Comparison of ENCODE assay signal across 11 mouse cellular contexts in the genomic region with DNA sequence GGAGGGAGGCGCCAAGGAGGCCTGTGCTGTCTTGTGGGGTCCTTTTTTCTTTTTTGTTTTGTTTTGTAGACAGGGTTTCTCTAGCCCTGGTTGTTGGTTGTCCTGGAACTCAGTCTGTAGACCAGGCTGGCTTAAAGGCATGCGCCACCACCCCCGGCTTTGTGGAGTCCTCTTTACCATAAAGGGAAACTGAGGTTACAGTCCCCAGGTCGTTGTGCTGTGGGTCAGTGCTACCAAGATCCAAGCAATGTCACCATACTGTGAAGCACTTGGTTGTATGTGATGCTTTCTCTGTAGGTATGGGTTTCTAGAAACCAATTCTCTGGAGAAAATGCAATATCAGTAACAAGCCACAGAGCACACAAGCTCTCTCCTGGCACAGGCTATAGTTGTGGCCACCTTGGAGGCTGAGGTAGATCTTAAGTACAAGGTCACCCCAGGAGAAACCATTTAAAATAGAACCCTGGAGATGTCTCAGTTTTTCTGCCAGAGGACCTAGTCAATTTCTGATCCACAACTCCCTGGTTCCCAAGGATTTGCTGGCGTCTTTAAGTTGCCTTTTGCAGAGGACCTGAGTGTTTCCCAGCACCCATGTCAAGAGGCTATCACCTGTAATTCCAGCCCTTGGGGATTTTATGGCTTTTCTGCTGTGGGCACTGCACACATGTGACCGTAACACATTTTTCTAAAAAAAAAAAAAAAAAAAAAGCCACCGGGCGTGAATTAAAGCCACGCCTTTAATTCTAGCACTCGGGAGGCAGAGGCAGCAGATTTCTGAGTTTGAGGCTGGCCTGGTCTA. TPM values are rescaled to one million over a fixed set of nuclear protein-coding genes. Genes with fewer than 3 reads are reported as not detected.
DNase-seq lines count a peak whose midpoint lies in the region; ATAC-seq and TF ChIP-seq lines count a peak whose summit lies in the region.
"Had no signal": no experiment of that assay in that cellular context is flagged by ENCODE, and none has a peak within 500 bp of the region (broad histone marks: within the 10 kb centered on the region; RNA-seq: fewer than 3 reads in every experiment).

No protein-coding gene starts in this region.

- TF ChIP-seq CTCF in cerebellum, adult 2 months (IDR thresholded peaks at IDR 0.05; ENCODE audit: borderline replicate concordance, insufficient read depth, low read depth, low read length): no peak
- TF ChIP-seq CTCF in embryonic fibroblast, embryonic 13.5 days (IDR thresholded peaks at IDR 0.05; ENCODE audit: borderline replicate concordance, insufficient read depth, low read length): no peak

- peak; percentile 18 for DNase-seq in cerebellum, adult 11-12 months
- no peak for DNase-seq in cerebellum, adult 2 months
- DNase-seq in splenic B cell, adult 2 months (ENCODE audit: low read depth, low spot score): peak; percentile 57
- no peak for DNase-seq in frontal cortex, adult 2 months (ENCODE audit: extremely low spot score in 1 of 2, low spot score in 1 of 2)
- DNase-seq: adrenal gland, adult 2 months; heart, adult 11 months had no signal

- no peaks in the 10 kb centered on the region for H3K9me3 ChIP-seq in megakaryocyte, embryonic 14.5 days
- H3K9me3 ChIP-seq: neural tube, embryonic 12.5 days had no signal

- H3K4me3 ChIP-seq in cerebellum, adult 2 months (replicated peaks; ENCODE audit: insufficient read depth, low read depth, low read length): no peak overlapping the region
- peak overlapping the region; percentile 44 for H3K4me3 ChIP-seq in megakaryocyte, embryonic 14.5 days (replicated peaks)
- peak overlapping the region; percentile 76 for H3K4me3 ChIP-seq in embryonic fibroblast, embryonic 13.5 days (ENCODE audit: insufficient read depth, low read length)
- H3K4me3 ChIP-seq: neural tube, embryonic 12.5 days had no signal

- WGBS in cerebellum, adult 2 months: 49% methylated on average over 10 of the region's 10 CpGs

- peaks cover 25% of the 10 kb centered on the region for H3K36me3 ChIP-seq in megakaryocyte, embryonic 14.5 days (replicated peaks; ENCODE audit: low read length)
- H3K36me3 ChIP-seq in splenic B cell, adult 2 months (ENCODE audit: control insufficient read depth, insufficient read depth, low read length, poor library complexity, severe bottlenecking): peaks cover 12% of the 10 kb centered on the region

- H3K27ac ChIP-seq in cerebellum, adult 2 months (ENCODE audit: insufficient read depth, low read length): no peak overlapping the region
- peak overlapping the region; percentile 12; the same call in 1 of the 2 replicates for H3K27ac ChIP-seq in embryonic fibroblast, embryonic 13.5 days (ENCODE audit: insufficient read depth, low read length)
- H3K27ac ChIP-seq: neural tube, embryonic 12.5 days had no signal

- ATAC-seq in megakaryocyte, adult 5-6 weeks (ENCODE audit: poor library complexity, severe bottlenecking): no peak
- ATAC-seq in monocyte, adult 5-6 weeks (replicated peaks; ENCODE audit: insufficient number of reproducible peaks, low FRiP score, low TSS enrichment, poor library complexity, severe bottlenecking): no peak

- peaks cover 17% of the 10 kb centered on the region for H3K4me1 ChIP-seq in cerebellum, adult 2 months (ENCODE audit: control insufficient read depth, insufficient read depth, low read length)
- H3K4me1 ChIP-seq in megakaryocyte, embryonic 14.5 days: peaks cover 89% of the 10 kb centered on the region
- H3K4me1 ChIP-seq in embryonic fibroblast, embryonic 13.5 days (ENCODE audit: control insufficient read depth, insufficient read depth, low read length): peaks cover 9% of the 10 kb centered on the region; the same call in 1 of the 2 replicates

- no peaks in the 10 kb centered on the region for H3K27me3 ChIP-seq in cerebellum, adult 2 months (ENCODE audit: control insufficient read depth, insufficient read depth, low read length)
- no peaks in the 10 kb centered on the region for H3K27me3 ChIP-seq in megakaryocyte, embryonic 14.5 days (replicated peaks)
- no peaks in the 10 kb centered on the region for H3K27me3 ChIP-seq in splenic B cell, adult 2 months (ENCODE audit: control insufficient read depth, insufficient read depth, low read length, poor library complexity, severe bottlenecking)
- H3K27me3 ChIP-seq: neural tube, embryonic 12.5 days had no signal

- TF ChIP-seq POLR2A in cerebellum, adult 2 months (IDR thresholded peaks at IDR 0.05; ENCODE audit: borderline replicate concordance, insufficient read depth, low read length): no peak
- no peak; the same call in none of the 2 replicates for TF ChIP-seq POLR2A in embryonic fibroblast, embryonic 13.5 days (IDR thresholded peaks at IDR 0.05; ENCODE audit: low read depth, low read length)

RNA-seq across cellular contexts. Expression of a gene that starts 3.4 kb away (rescaled TPM):
- 32.8 and 36.7 TPM in 2 replicates for polyA plus RNA-seq in cerebellum, adult 2 months (2012; rRNA removed)
- polyA plus RNA-seq in megakaryocyte, embryonic 14.5 days (2012; ENCODE audit: insufficient read depth, low replicate concordance): 8.5 and 10.1 TPM in 2 replicates
- total RNA-seq in megakaryocyte, adult 5-6 weeks (2015): 3.2 and 5.5 TPM in 2 replicates
- total RNA-seq in megakaryocyte, adult 5-6 weeks (2017): 7.2 and 10.6 TPM in 2 replicates
- 15.3 and 18.5 TPM in 2 replicates for polyA plus RNA-seq in embryonic fibroblast, embryonic 13.5 days (2011; ENCODE audit: insufficient read length, low read depth, missing spikeins)
- polyA plus RNA-seq in frontal cortex, adult 2 months (2012; rRNA removed): 21.5 and 26.0 TPM in 2 replicates
- 5.4 to 13.6 TPM (median 6.6 TPM) in 3 replicates for total RNA-seq in monocyte, adult 5-6 weeks (2017)

RNA-seq across cellular contexts. Expression of a gene that starts 3.5 kb away (rescaled TPM):
- polyA plus RNA-seq in cerebellum, adult 2 months (2012; rRNA removed): 257 and 289 TPM in 2 replicates
- 796 and 1,818 TPM in 2 replicates for polyA plus RNA-seq in megakaryocyte, embryonic 14.5 days (2012; ENCODE audit: insufficient read depth, low replicate concordance)
- total RNA-seq in megakaryocyte, adult 5-6 weeks (2015): 1,104 and 1,138 TPM in 2 replicates
- total RNA-seq in megakaryocyte, adult 5-6 weeks (2017): 1,103 and 1,144 TPM in 2 replicates
- polyA plus RNA-seq in embryonic fibroblast, embryonic 13.5 days (2011; ENCODE audit: insufficient read length, low read depth, missing spikeins): 64.0 and 65.9 TPM in 2 replicates
- polyA plus RNA-seq in frontal cortex, adult 2 months (2012; rRNA removed): 374 and 403 TPM in 2 replicates
- total RNA-seq in monocyte, adult 5-6 weeks (2017): 941 to 1,144 TPM (median 1,080 TPM) in 3 replicates

RNA-seq across cellular contexts. Expression of a gene that starts 17.0 kb away (rescaled TPM):
- 51.3 and 55.0 TPM in 2 replicates for polyA plus RNA-seq in cerebellum, adult 2 months (2012; rRNA removed)
- polyA plus RNA-seq in megakaryocyte, embryonic 14.5 days (2012; ENCODE audit: insufficient read depth, low replicate concordance): 28.4 and 135 TPM in 2 replicates
- 1.4 and 1.5 TPM in 2 replicates for total RNA-seq in megakaryocyte, adult 5-6 weeks (2015)
- total RNA-seq in megakaryocyte, adult 5-6 weeks (2017): 0.89 and 1.8 TPM in 2 replicates
- 5.9 and 7.0 TPM in 2 replicates for polyA plus RNA-seq in embryonic fibroblast, embryonic 13.5 days (2011; ENCODE audit: insufficient read length, low read depth, missing spikeins)
- 37.7 and 40.8 TPM in 2 replicates for polyA plus RNA-seq in frontal cortex, adult 2 months (2012; rRNA removed)
- 1.1 to 4.2 TPM (median 1.4 TPM) in 3 replicates for total RNA-seq in monocyte, adult 5-6 weeks (2017)

Comparison
In these comparisons a context has a peak if more than half of its experiments do, and no peak if none do; other contexts are left out.
1. DNase-seq: peak in cerebellum, adult 11-12 months (single experiment) and splenic B cell, adult 2 months (single experiment); none in cerebellum, adult 2 months (0 of 2) and frontal cortex, adult 2 months (0 of 2).